Mouse (Mus musculus): Measurements from ENCODE around the gene Ranbp3.

DNA sequence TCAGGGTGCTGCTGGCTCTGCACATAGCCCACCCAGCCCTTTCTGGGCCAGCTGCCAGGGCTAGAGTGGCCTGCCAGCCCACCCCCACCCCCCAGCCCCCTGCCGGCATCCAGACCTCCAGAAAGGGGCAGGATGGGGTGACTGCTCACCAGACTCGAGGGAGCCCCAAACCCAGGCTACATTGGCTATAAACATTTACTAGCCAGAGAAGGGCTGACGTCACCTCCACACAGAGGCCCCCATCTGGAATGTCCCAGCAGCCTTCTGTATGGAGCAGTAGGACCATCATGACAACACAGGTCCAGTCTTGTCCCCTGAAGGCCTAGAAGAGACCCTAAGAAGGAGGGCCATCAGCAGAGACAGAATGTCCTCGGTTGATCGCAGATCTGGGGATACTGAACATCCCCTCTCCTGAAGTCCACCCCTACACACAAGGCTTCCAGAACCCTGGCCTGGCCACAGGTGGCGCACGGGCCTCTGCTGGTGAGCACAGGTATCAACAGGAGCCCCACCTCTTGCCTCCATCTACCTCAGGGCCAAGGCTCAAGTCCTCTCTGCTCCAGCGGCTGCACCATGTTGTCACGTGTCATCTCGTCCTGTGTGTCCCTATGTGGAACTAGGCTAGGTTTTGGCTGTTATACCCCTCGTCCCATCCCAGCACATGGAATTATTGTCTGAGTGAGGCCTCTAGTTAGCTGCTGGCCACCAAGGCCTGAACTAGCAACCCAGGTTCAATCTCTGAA lies 50.5 kb downstream of the Ranbp3 start:
- TF ChIP-seq CTCF (IDR thresholded peaks at IDR 0.05; ENCODE audit: control insufficient read depth, insufficient read depth, insufficient replicate concordance, low read depth, low read length) (no peak), POLR2A (IDR thresholded peaks at IDR 0.05; ENCODE audit: control insufficient read depth, low read depth, low read length) (no peak)
